ENCODE assay signal across 25 mouse cellular contexts in the genomic region with DNA sequence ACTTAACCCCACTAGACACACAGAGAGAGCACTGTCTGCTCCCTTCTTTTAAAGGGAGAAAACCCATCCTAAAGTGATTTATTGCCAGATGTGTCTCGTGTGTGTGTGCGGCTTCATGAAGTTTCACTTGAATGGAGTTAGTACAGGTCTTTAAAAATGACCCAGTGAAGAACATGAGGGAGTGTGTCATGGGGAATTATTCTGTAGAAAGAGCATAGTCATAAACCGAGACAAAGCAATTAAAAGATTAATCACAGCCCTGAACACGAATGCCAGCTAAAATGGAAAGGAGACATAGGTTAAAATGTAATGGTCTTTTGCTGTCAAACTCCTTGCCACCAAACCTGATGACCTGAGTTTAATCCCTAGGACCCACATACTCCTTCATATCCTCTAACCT. TPM values are rescaled to one million over a fixed set of nuclear protein-coding genes. Genes with fewer than 3 reads are reported as not detected.
DNase-seq lines count a peak whose midpoint lies in the region; ATAC-seq and TF ChIP-seq lines count a peak whose summit lies in the region.
"Had no signal": no experiment of that assay in that cellular context is flagged by ENCODE, and none has a peak within 500 bp of the region (broad histone marks: within the 10 kb centered on the region; RNA-seq: fewer than 3 reads in every experiment).

No protein-coding gene starts in this region.

- peak; percentile 20; the same call in 1 of the 2 replicates for ATAC-seq in intestine, embryonic 14.5 days (replicated peaks; ENCODE audit: low FRiP score, low TSS enrichment, low read depth)
- peak; percentile 62 for ATAC-seq in intestine, embryonic 16.5 days
- ATAC-seq: activated CD4-positive, CD25-positive, alpha-beta regulatory T cell, adult 4 months; CD4-positive, CD25-positive, alpha-beta regulatory T cell, adult 4 months; forebrain, embryonic 14.5 days; forebrain, embryonic 16.5 days; Patski had no signal

- no peak overlapping the region for H3K4me2 ChIP-seq in intestine, embryonic 14.5 days (ENCODE audit: low read length)
- H3K4me2 ChIP-seq in intestine, embryonic 16.5 days (ENCODE audit: low read depth, low read length): no peak overlapping the region
- H3K4me2 ChIP-seq: embryonic facial prominence, embryonic 12.5 days; forebrain, embryonic 12.5 days had no signal

- no peak for TF ChIP-seq CTCF in small intestine, adult 2 months (IDR thresholded peaks at IDR 0.05; ENCODE audit: extremely low read depth, insufficient read length, insufficient replicate concordance, low read depth, low read length)

- WGBS in intestine, embryonic 14.5 days: 55% methylated on average over 4 of the region's 4 CpGs
- WGBS in intestine, embryonic 16.5 days: 45% methylated on average over 4 of the region's 4 CpGs
- 22% methylated on average over 4 of the region's 4 CpGs for WGBS in small intestine, adult 2 months
- WGBS in heart, embryonic 10.5 days: 83% methylated on average over 4 of the region's 4 CpGs
- WGBS in forebrain, embryonic 10.5 days: 80% methylated on average over 4 of the region's 4 CpGs

- no peak overlapping the region for H3K9ac ChIP-seq in intestine, embryonic 14.5 days (ENCODE audit: low read length)
- H3K9ac ChIP-seq in intestine, embryonic 16.5 days (ENCODE audit: low read depth, low read length): no peak overlapping the region
- H3K9ac ChIP-seq: embryonic facial prominence, embryonic 12.5 days; forebrain, embryonic 12.5 days had no signal

- DNase-seq in intestine, embryonic 14.5 days (ENCODE audit: low spot score): no peak
- DNase-seq in heart, embryonic 10.5 days (ENCODE audit: low spot score): no peak
- no peak for DNase-seq in forebrain, embryonic 10.5 days (ENCODE audit: extremely low spot score, low spot score)
- DNase-seq: adrenal gland, adult 8-10 months; adrenal gland, postnatal 14 days; adrenal gland, postnatal 36 days; B cell, adult 2 months; cerebellum, adult 11-12 months; cerebellum, adult 2 months; cerebellum, adult 9-10 months; cerebellum, postnatal 10 days; cerebellum, postnatal 25 days had no signal

- H3K27ac ChIP-seq in intestine, embryonic 14.5 days (ENCODE audit: low read depth): no peak overlapping the region
- H3K27ac ChIP-seq in intestine, embryonic 16.5 days (ENCODE audit: low read length): no peak overlapping the region
- H3K27ac ChIP-seq in small intestine, adult 2 months (ENCODE audit: insufficient read depth, low read depth, low read length): peak overlapping the region; percentile 92
- H3K27ac ChIP-seq in heart, embryonic 10.5 days: no peak overlapping the region
- no peak overlapping the region for H3K27ac ChIP-seq in forebrain, embryonic 10.5 days
- H3K27ac ChIP-seq: embryonic facial prominence, embryonic 10.5 days; embryonic facial prominence, embryonic 12.5 days; forebrain, embryonic 12.5 days had no signal

- no peaks in the 10 kb centered on the region for H3K27me3 ChIP-seq in intestine, embryonic 14.5 days (replicated peaks; ENCODE audit: control insufficient read depth, insufficient read depth, low read length)
- H3K27me3 ChIP-seq in intestine, embryonic 16.5 days (replicated peaks; ENCODE audit: control insufficient read depth, insufficient read depth, low read length): no peaks in the 10 kb centered on the region
- no peaks in the 10 kb centered on the region for H3K27me3 ChIP-seq in small intestine, adult 2 months (ENCODE audit: control insufficient read depth, insufficient read depth, low read length)
- no peaks in the 10 kb centered on the region for H3K27me3 ChIP-seq in heart, embryonic 10.5 days (ENCODE audit: insufficient read depth, poor library complexity, severe bottlenecking)
- no peaks in the 10 kb centered on the region for H3K27me3 ChIP-seq in forebrain, embryonic 10.5 days (ENCODE audit: poor library complexity, severe bottlenecking)
- H3K27me3 ChIP-seq: CH12.LX; embryonic facial prominence, embryonic 12.5 days; forebrain, embryonic 12.5 days; Patski had no signal

- H3K4me1 ChIP-seq in intestine, embryonic 14.5 days (replicated peaks; ENCODE audit: control insufficient read depth, insufficient read depth, low read length): no peaks in the 10 kb centered on the region
- H3K4me1 ChIP-seq in intestine, embryonic 16.5 days (ENCODE audit: control insufficient read depth, insufficient read depth, low read length): peaks cover 6% of the 10 kb centered on the region; the same call in 1 of the 2 replicates
- peaks cover 26% of the 10 kb centered on the region; the same call in 1 of the 2 replicates for H3K4me1 ChIP-seq in small intestine, adult 2 months (ENCODE audit: control insufficient read depth, insufficient read depth, insufficient read length, low read length)
- H3K4me1 ChIP-seq in heart, embryonic 10.5 days: no peaks in the 10 kb centered on the region
- no peaks in the 10 kb centered on the region for H3K4me1 ChIP-seq in forebrain, embryonic 10.5 days
- H3K4me1 ChIP-seq: embryonic facial prominence, embryonic 10.5 days; embryonic facial prominence, embryonic 12.5 days; forebrain, embryonic 12.5 days had no signal

- no peak for TF ChIP-seq POLR2A in small intestine, adult 2 months (IDR thresholded peaks at IDR 0.05; ENCODE audit: low read depth, low read length)

- H3K36me3 ChIP-seq in intestine, embryonic 14.5 days (ENCODE audit: control insufficient read depth, insufficient read depth, low read length): no peaks in the 10 kb centered on the region
- H3K36me3 ChIP-seq in intestine, embryonic 16.5 days (ENCODE audit: control insufficient read depth, insufficient read depth, low read length): no peaks in the 10 kb centered on the region
- peaks cover 4% of the 10 kb centered on the region; the same call in 1 of the 2 replicates for H3K36me3 ChIP-seq in small intestine, adult 2 months (ENCODE audit: control insufficient read depth, insufficient read depth, low read length)
- H3K36me3 ChIP-seq in heart, embryonic 10.5 days: no peaks in the 10 kb centered on the region
- no peaks in the 10 kb centered on the region for H3K36me3 ChIP-seq in forebrain, embryonic 10.5 days (replicated peaks)
- H3K36me3 ChIP-seq: embryonic facial prominence, embryonic 10.5 days; embryonic facial prominence, embryonic 12.5 days; forebrain, embryonic 12.5 days; G1E had no signal

- H3K9me3 ChIP-seq in intestine, embryonic 14.5 days (ENCODE audit: control insufficient read depth, low read length): no peaks in the 10 kb centered on the region
- no peaks in the 10 kb centered on the region for H3K9me3 ChIP-seq in intestine, embryonic 16.5 days (ENCODE audit: control insufficient read depth, low read length)
- no peaks in the 10 kb centered on the region for H3K9me3 ChIP-seq in heart, embryonic 10.5 days
- no peaks in the 10 kb centered on the region for H3K9me3 ChIP-seq in forebrain, embryonic 10.5 days
- H3K9me3 ChIP-seq: embryonic facial prominence, embryonic 10.5 days; embryonic facial prominence, embryonic 12.5 days; forebrain, embryonic 12.5 days; G1E had no signal

- no peak overlapping the region for H3K4me3 ChIP-seq in intestine, embryonic 14.5 days (ENCODE audit: low read depth, low read length)
- no peak overlapping the region for H3K4me3 ChIP-seq in intestine, embryonic 16.5 days (ENCODE audit: low read length)
- no peak overlapping the region for H3K4me3 ChIP-seq in small intestine, adult 2 months (ENCODE audit: low read depth, low read length)
- no peak overlapping the region for H3K4me3 ChIP-seq in heart, embryonic 10.5 days
- H3K4me3 ChIP-seq in forebrain, embryonic 10.5 days: no peak overlapping the region
- H3K4me3 ChIP-seq: embryonic facial prominence, embryonic 10.5 days; embryonic facial prominence, embryonic 12.5 days; forebrain, embryonic 12.5 days had no signal

RNA-seq across cellular contexts. Expression of a gene that starts 0.6 kb away (rescaled TPM):
- polyA plus RNA-seq in intestine, embryonic 14.5 days (2014; fragmentation: Nextera tagmentation; extraction: Ambion mirVana): 2.3 and 3.5 TPM in 2 replicates
- polyA plus RNA-seq in intestine, embryonic 16.5 days (2015; fragmentation: Nextera tagmentation; extraction: Ambion mirVana): 9.9 and 10.1 TPM in 2 replicates
- 42.7 and 57.8 TPM in 2 replicates for polyA plus RNA-seq in small intestine, adult 2 months (2012; rRNA removed)
- not detected in 2 replicates for polyA plus RNA-seq in heart, embryonic 10.5 days (2016; fragmentation: Nextera tagmentation; extraction: Ambion mirVana)
- polyA plus RNA-seq in forebrain, embryonic 10.5 days (2016; fragmentation: Nextera tagmentation; extraction: Ambion mirVana): not detected in 2 replicates
- polyA plus RNA-seq: activated CD4-positive, CD25-positive, alpha-beta regulatory T cell, adult 4 months; CD4-positive, CD25-positive, alpha-beta regulatory T cell, adult 4 months; embryonic facial prominence, embryonic 10.5 days; embryonic facial prominence, embryonic 12.5 days; embryonic facial prominence, embryonic 14.5 days; forebrain, embryonic 12.5 days; forebrain, embryonic 14.5 days; forebrain, embryonic 16.5 days; G1E had no signal

RNA-seq across cellular contexts. Expression of a gene that starts 26.0 kb away (rescaled TPM):
- 1.2 and 1.7 TPM in 2 replicates for polyA plus RNA-seq in intestine, embryonic 14.5 days (2014; fragmentation: Nextera tagmentation; extraction: Ambion mirVana)
- 1.6 TPM in 2 replicates for polyA plus RNA-seq in intestine, embryonic 16.5 days (2015; fragmentation: Nextera tagmentation; extraction: Ambion mirVana)
- 2.2 and 3.0 TPM in 2 replicates for polyA plus RNA-seq in small intestine, adult 2 months (2012; rRNA removed)
- 0.70 TPM in 1 of 2 replicates, not detected in the other for polyA plus RNA-seq in heart, embryonic 10.5 days (2016; fragmentation: Nextera tagmentation; extraction: Ambion mirVana)
- polyA plus RNA-seq in forebrain, embryonic 10.5 days (2016; fragmentation: Nextera tagmentation; extraction: Ambion mirVana): 0.21 and 0.22 TPM in 2 replicates
- polyA plus RNA-seq: G1E had no signal

RNA-seq across cellular contexts. Expression of a gene that starts 27.0 kb away (rescaled TPM):
- not detected in 2 replicates for polyA plus RNA-seq in intestine, embryonic 14.5 days (2014; fragmentation: Nextera tagmentation; extraction: Ambion mirVana)
- polyA plus RNA-seq in intestine, embryonic 16.5 days (2015; fragmentation: Nextera tagmentation; extraction: Ambion mirVana): not detected in 2 replicates
- 0.05 TPM in 1 of 2 replicates, not detected in the other for polyA plus RNA-seq in small intestine, adult 2 months (2012; rRNA removed)
- 0.06 and 0.21 TPM in 2 replicates for polyA plus RNA-seq in heart, embryonic 10.5 days (2016; fragmentation: Nextera tagmentation; extraction: Ambion mirVana)
- 1.5 and 2.3 TPM in 2 replicates for polyA plus RNA-seq in forebrain, embryonic 10.5 days (2016; fragmentation: Nextera tagmentation; extraction: Ambion mirVana)
- polyA plus RNA-seq: CD4-positive, CD25-positive, alpha-beta regulatory T cell, adult 4 months; G1E had no signal

RNA-seq across cellular contexts. Expression of a gene that starts 37.9 kb away (rescaled TPM):
- polyA plus RNA-seq in intestine, embryonic 14.5 days (2014; fragmentation: Nextera tagmentation; extraction: Ambion mirVana): 9.4 and 9.8 TPM in 2 replicates
- 11.2 and 11.7 TPM in 2 replicates for polyA plus RNA-seq in intestine, embryonic 16.5 days (2015; fragmentation: Nextera tagmentation; extraction: Ambion mirVana)
- 7.6 and 9.7 TPM in 2 replicates for polyA plus RNA-seq in small intestine, adult 2 months (2012; rRNA removed)
- 9.0 and 12.0 TPM in 2 replicates for polyA plus RNA-seq in heart, embryonic 10.5 days (2016; fragmentation: Nextera tagmentation; extraction: Ambion mirVana)
- polyA plus RNA-seq in forebrain, embryonic 10.5 days (2016; fragmentation: Nextera tagmentation; extraction: Ambion mirVana): 15.7 and 18.4 TPM in 2 replicates

RNA-seq across cellular contexts. Expression of a gene that starts 54.5 kb away (rescaled TPM):
- 12.4 TPM in 2 replicates for polyA plus RNA-seq in intestine, embryonic 14.5 days (2014; fragmentation: Nextera tagmentation; extraction: Ambion mirVana)
- polyA plus RNA-seq in intestine, embryonic 16.5 days (2015; fragmentation: Nextera tagmentation; extraction: Ambion mirVana): 7.5 and 8.3 TPM in 2 replicates
- 0.63 and 0.91 TPM in 2 replicates for polyA plus RNA-seq in small intestine, adult 2 months (2012; rRNA removed)
- 9.7 and 10.0 TPM in 2 replicates for polyA plus RNA-seq in heart, embryonic 10.5 days (2016; fragmentation: Nextera tagmentation; extraction: Ambion mirVana)
- polyA plus RNA-seq in forebrain, embryonic 10.5 days (2016; fragmentation: Nextera tagmentation; extraction: Ambion mirVana): 14.6 and 15.3 TPM in 2 replicates
